Mouse (Mus musculus): Measurements from ENCODE around the gene Picalm.

DNA sequence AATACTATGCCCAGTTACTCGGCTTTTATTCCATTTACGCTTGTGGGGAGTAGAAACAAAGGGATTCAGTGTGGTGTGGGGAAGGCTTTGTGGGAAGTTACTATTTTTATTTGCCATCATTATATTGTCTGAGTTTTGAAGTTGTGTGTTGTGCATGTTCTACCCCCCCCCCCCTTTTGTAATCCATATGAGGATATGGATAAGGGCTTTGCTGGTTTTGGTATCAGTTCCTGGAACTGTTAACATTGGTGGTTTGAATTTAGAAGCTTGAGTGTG, 1.3 kb downstream of the Picalm start:
- TF ChIP-seq POLR2A (IDR thresholded peaks at IDR 0.05; ENCODE audit: insufficient read length, low read depth): no peak
- no peak for TF ChIP-seq SRF (IDR thresholded peaks at IDR 0.05; ENCODE audit: control insufficient read depth, insufficient read length, low read depth)
- no peak for TF ChIP-seq USF1 (IDR thresholded peaks at IDR 0.05; ENCODE audit: low read depth)
- no peak for TF ChIP-seq MYOD1 (IDR thresholded peaks at IDR 0.05; ENCODE audit: control insufficient read depth in 1 of 3, insufficient read length in 2 of 3, low read depth in 2 of 3)
- no peak for TF ChIP-seq REST (IDR thresholded peaks at IDR 0.05; ENCODE audit: insufficient read depth, insufficient read length)
- TF ChIP-seq E2F4 (IDR thresholded peaks at IDR 0.05; ENCODE audit: insufficient read depth): no peak
- TF ChIP-seq CEBPB (IDR thresholded peaks at IDR 0.05; ENCODE audit: insufficient read depth, poor library complexity, severe bottlenecking): no peak
- no peak for TF ChIP-seq MAX (IDR thresholded peaks at IDR 0.05; ENCODE audit: low read depth)
- no peak for TF ChIP-seq POLR2AphosphoS2 (IDR thresholded peaks at IDR 0.05; ENCODE audit: insufficient read length, low read depth)
- TF ChIP-seq TCF12 (IDR thresholded peaks at IDR 0.05; ENCODE audit: insufficient read depth, poor library complexity, severe bottlenecking): no peak
- no peak for TF ChIP-seq TCF3 (IDR thresholded peaks at IDR 0.05; ENCODE audit: insufficient read length, low read depth)
- TF ChIP-seq MYOG (IDR thresholded peaks at IDR 0.05; ENCODE audit: control insufficient read depth in 1 of 3, insufficient read depth in 1 of 3, insufficient read length in 2 of 3, low read depth in 2 of 3): no peak
